Mouse (Mus musculus) stomach, embryonic 16.5 days (tissue): ENCODE data around the gene Jph2. TPM values are rescaled to one million over a fixed set of nuclear protein-coding genes. Genes with fewer than 3 reads are reported as not detected.

ENCODE experiments used
- ATAC-seq: fragments of 200-750 bp; cut with Nextera tagmentation; 2 replicates; pipeline ENCODE4 v1.8.0; 2017; ENCODE audit warnings: moderate number of reproducible peaks, moderate TSS enrichment; ENCODE audit not compliant: insufficient read depth, low FRiP score
- H3K27ac ChIP-seq: fragments of 300-500 bp; sonication (generic); 2 replicates; pipeline ENCODE4 v1.5.1; 2014; ENCODE audit warnings: low read length
- H3K27me3 ChIP-seq: fragments of 300-500 bp; sonication (generic); 2 replicates; pipeline ENCODE4 v1.6.1; 2014; ENCODE audit warnings: low read length, control low read depth, mixed read lengths; ENCODE audit not compliant: control insufficient read depth, insufficient read depth
- H3K36me3 ChIP-seq: fragments of 300-500 bp; sonication (generic); 2 replicates; pipeline ENCODE4 v1.6.1; 2014; ENCODE audit warnings: low read length; ENCODE audit not compliant: control insufficient read depth, insufficient read depth
- H3K4me1 ChIP-seq: fragments of 300-500 bp; sonication (generic); 2 replicates; pipeline ENCODE4 v1.6.1; 2014; ENCODE audit warnings: low read length, control low read depth, mixed read lengths; ENCODE audit not compliant: control insufficient read depth, insufficient read depth
- H3K4me2 ChIP-seq: fragments of 300-500 bp; sonication (generic); 2 replicates; pipeline ENCODE4 v1.6.1; 2014; ENCODE audit warnings: low read depth, low read length, mixed read lengths
- H3K4me3 ChIP-seq: fragments of 300-500 bp; sonication (generic); replicated peaks from 2 replicates; pipeline ENCODE4 v1.5.1; 2014; ENCODE audit warnings: mild to moderate bottlenecking, low read length
- H3K9ac ChIP-seq: fragments of 300-500 bp; sonication (generic); 2 replicates; pipeline ENCODE4 v1.6.1; 2014; ENCODE audit warnings: low read length
- H3K9me3 ChIP-seq: fragments of 300-500 bp; sonication (generic); replicated peaks from 2 replicates; pipeline ENCODE4 v1.6.1; 2016; ENCODE audit warnings: low read length, control low read depth; ENCODE audit not compliant: control insufficient read depth
- WGBS: fragments of 180-500 bp; shearing (Covaris S2); extraction: QIAGEN DNeasy Blood & Tissue Kit; methylation state at CpG from one replicate; pipeline ENCODE4 v1.1.7; 2014; 5-methylcytosine and 5-hydroxymethylcytosine counted together
- polyA plus RNA-seq: library from polyadenylated mRNA; unstranded; fragments of >200 nt; fragmentation: Nextera tagmentation; extraction: Ambion mirVana; gene quantifications from 2 replicates; pipeline ENCODE4 v1.2.1, GENCODE M21; 2015

Gene Jph2
- polyA plus RNA-seq, 1 experiment from 2014 or later = 11.2 TPM

GRCm38 (mm10) chr2:163379366-163379765 lies 18.4 kb downstream of the Jph2 start:
- H3K9ac ChIP-seq = no peak overlapping the region
- no peaks in the 10 kb centered on the region for H3K4me1 ChIP-seq
- no peak overlapping the region for H3K4me3 ChIP-seq
- no peak overlapping the region for H3K4me2 ChIP-seq
- H3K9me3 ChIP-seq = no peaks in the 10 kb centered on the region
- H3K27ac ChIP-seq = no peak overlapping the region
- no peak for ATAC-seq
- peaks cover 22% of the 10 kb centered on the region for H3K27me3 ChIP-seq
- no peaks in the 10 kb centered on the region; the same call in 1 of the 2 replicates for H3K36me3 ChIP-seq
- WGBS = 72% methylated on average over 5 of the region's 5 CpGs

- ATAC-seq = no peak
Observed at GRCm38 (mm10) chr2:163376082-163376481, 21.7 kb downstream of the Jph2 start.

DNA sequence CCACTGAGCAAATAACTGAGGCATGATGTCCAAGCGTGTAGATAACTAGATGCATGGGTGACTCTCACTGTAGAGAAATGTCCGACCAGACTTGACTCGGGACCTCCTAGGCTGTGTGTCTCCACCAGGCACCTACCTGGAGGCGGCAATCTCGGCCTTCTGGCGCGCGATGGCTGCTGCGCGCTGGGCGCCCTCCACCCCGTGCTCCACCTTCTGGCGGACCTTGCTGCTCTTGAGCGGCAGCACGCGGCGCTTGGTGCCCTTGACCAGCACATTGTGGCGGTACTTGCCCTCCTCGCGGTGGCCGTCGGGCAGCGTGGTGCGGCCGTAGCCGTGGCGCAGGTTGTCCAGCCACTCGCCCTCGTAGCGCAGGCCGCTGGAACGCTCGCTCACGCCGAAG lies 22.3 kb downstream of the Jph2 start:
- Histone ChIP-seq H3K9ac (no peak overlapping the region), H3K4me3 (no peak overlapping the region), H3K27me3 (peaks cover 23% of the 10 kb centered on the region), H3K4me2 (no peak overlapping the region), H3K9me3 (no peaks in the 10 kb centered on the region), H3K27ac (no peak overlapping the region), H3K36me3 (no peaks in the 10 kb centered on the region; the same call in 1 of the 2 replicates), H3K4me1 (peaks cover 6% of the 10 kb centered on the region; the same call in 1 of the 2 replicates)
- WGBS = 44% methylated on average over 35 of the region's 35 CpGs
- ATAC-seq = no peak

More at GRCm38 (mm10) chr2:163376082-163376481, 21.7 kb downstream of the Jph2 start:
- Histone ChIP-seq H3K27ac (no peak overlapping the region), H3K27me3 (peaks cover 23% of the 10 kb centered on the region), H3K36me3 (no peaks in the 10 kb centered on the region; the same call in 1 of the 2 replicates), H3K4me1 (0 out of 2 replicates have a peak, but pooled peaks cover 2% of the 10 kb centered on the region), H3K9ac (no peak overlapping the region), H3K4me2 (no peak overlapping the region), H3K4me3 (no peak overlapping the region), H3K9me3 (no peaks in the 10 kb centered on the region)
- WGBS = 39% methylated on average over 33 of the region's 33 CpGs

- H3K4me2 ChIP-seq = no peak overlapping the region
- H3K36me3 ChIP-seq = no peaks in the 10 kb centered on the region; the same call in 1 of the 2 replicates
- peaks cover 12% of the 10 kb centered on the region for H3K4me1 ChIP-seq
- H3K9me3 ChIP-seq = no peaks in the 10 kb centered on the region
- peaks cover 23% of the 10 kb centered on the region for H3K27me3 ChIP-seq
- H3K27ac ChIP-seq = no peak overlapping the region
- H3K9ac ChIP-seq = no peak overlapping the region
- no peak overlapping the region for H3K4me3 ChIP-seq
- 87% methylated on average over 1 of the region's 1 CpGs for WGBS
- no peak for ATAC-seq
Observed at GRCm38 (mm10) chr2:163372627-163373026, 25.2 kb downstream of the Jph2 start.

GRCm38 (mm10) chr2:163370175-163370574 lies 27.6 kb downstream of the Jph2 start:
- Histone ChIP-seq H3K27ac (peak overlapping the region; percentile 89), H3K27me3 (peaks cover 9% of the 10 kb centered on the region; the same call in 1 of the 2 replicates), H3K4me2 (no peak overlapping the region), H3K9me3 (no peaks in the 10 kb centered on the region), H3K4me3 (no peak overlapping the region), H3K36me3 (no peaks in the 10 kb centered on the region), H3K4me1 (peaks cover 17% of the 10 kb centered on the region), H3K9ac (peak overlapping the region; percentile 53)
- 25% methylated on average over 4 of the region's 4 CpGs for WGBS
- peak; percentile 86 for ATAC-seq

DNA sequence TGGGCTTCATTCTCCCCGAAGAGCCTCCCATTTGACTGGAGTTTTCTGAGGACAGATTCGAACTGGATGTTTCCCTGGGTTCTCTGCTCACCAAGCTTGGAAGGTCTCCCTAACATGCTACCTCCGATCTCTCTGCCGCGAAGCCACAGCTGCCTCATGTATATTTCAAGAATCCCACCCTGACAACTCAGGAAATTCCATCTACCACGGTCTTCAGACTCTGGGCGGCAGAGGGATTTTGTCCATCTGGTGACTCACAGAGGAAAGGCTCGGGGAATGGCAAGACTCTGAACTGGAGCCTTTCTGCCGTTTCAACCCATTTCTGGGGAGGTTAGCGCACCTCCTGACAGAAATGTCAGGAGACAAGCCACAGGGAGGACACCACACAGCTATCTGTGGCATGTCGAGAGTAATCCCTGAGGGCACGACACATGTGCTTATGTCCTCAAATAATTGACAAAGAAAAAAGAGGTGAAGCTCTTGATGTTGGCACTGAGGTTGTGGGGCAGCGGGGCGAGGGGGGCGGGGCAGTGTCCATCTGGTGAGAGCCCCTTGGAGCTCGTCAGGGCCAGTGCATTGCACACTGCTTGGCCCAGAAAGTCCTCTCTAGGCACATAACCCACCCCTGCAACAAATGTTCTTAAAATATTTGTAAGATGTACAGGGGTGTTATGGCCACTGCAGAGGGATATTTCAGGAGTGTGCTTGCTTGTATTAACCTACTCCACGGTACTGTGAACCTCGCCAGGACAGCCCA lies 32.8 kb downstream of the Jph2 start:
- no peaks in the 10 kb centered on the region for H3K36me3 ChIP-seq
- no peaks in the 10 kb centered on the region for H3K27me3 ChIP-seq
- WGBS = 42% methylated on average over 18 of the region's 18 CpGs
- ATAC-seq = peak; percentile 58
- H3K4me1 ChIP-seq = peaks cover 15% of the 10 kb centered on the region
- peak overlapping the region; percentile 47 for H3K9ac ChIP-seq
- H3K4me2 ChIP-seq = peak overlapping the region; percentile 10; the same call in 1 of the 2 replicates
- H3K27ac ChIP-seq = peak overlapping the region; percentile 85
- H3K9me3 ChIP-seq = no peaks in the 10 kb centered on the region
- H3K4me3 ChIP-seq = no peak overlapping the region

DNA sequence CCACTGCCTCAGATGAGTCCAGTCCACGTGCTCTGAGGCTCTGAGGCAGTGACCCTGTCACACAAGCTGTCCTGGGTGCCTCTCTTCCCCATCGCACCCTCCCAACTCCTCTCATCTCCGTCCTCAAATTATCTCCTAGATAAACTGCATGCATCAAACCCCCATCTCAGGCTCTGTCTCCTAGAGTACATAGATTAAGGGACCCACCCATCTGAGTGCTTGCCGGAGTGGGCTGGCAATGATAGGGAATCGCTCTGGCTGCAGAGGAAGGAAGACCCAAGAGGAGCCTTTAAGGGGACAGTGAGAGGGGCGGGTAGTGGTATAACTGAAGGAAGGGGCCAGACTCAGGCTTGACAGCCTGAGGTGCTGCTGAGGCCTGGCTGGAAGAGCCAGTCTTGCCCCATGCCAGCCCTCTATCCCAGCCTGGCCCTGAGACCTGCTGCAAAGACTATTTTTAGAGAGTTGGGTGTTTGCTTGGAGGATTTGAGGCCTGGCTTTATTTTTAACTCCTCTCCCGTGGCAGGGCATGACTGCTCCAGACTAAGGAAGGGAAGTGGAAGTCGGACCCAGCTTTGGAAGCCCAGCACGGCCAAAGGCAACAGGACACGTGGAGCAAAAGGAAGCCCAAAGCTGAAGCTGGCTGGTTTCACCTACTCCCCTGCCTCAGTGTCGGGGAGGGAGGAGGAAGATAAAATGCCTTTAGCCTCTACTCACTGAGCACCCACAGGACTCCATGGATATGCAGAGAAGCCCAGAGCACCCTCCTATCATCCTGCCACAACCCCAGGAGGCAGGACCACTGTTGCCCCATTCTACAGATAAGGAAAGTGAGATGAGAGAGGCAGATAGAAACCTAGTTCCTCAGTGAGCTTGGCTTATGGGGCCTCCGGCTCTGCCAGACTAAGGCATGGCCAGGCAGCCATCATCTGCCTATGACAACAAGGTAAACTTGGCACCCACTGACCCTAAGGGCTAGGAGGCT lies 34.6 kb downstream of the Jph2 start:
- H3K4me1 ChIP-seq = peaks cover 13% of the 10 kb centered on the region
- H3K36me3 ChIP-seq = no peaks in the 10 kb centered on the region
- WGBS = 60% methylated on average over 12 of the region's 12 CpGs
- H3K4me2 ChIP-seq = no peak overlapping the region
- no peaks in the 10 kb centered on the region for H3K27me3 ChIP-seq
- H3K27ac ChIP-seq = peak overlapping the region; percentile 85
- ATAC-seq = no peak; the same call in 1 of the 2 replicates
- peak overlapping the region; percentile 44; the same call in 1 of the 2 replicates for H3K9ac ChIP-seq
- no peaks in the 10 kb centered on the region for H3K9me3 ChIP-seq
- no peak overlapping the region for H3K4me3 ChIP-seq

DNA sequence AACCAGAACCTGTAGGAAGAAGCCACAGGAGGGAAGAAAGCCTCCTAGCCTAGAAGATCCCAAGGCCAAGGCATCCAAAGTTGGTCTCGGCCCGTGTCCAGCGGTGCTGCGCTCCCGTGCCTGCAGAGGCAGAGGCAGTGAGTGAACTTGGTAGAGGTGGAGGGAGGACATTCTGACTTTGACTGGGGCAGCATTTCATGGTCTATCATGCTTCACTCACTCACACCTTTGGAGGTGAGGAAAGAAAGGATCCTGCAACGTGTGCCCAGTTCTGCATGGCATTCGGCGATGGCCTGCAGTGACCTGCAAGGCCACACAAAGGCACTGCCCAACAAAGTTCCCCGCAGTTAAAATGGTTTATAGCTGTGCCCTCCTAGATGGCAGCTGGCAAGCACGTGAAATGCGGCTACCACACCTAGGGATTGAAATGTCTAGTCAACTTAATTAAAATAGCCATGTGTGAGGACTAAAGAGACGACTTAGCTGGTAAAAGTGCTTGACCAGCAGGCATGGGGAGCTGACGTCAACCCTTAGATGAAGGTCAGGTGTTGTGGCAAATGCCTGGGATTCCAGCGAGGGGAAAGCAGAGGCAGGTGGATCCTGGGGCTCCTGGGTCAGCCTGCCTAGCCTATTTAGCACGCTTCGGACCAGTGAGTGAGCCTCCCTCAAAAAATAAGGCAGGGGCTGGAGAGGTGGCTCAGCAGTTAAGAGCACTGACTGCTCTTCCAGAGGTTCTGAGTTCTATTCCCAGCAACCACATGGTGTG lies 36.8 kb downstream of the Jph2 start:
- no peak for ATAC-seq
- no peak overlapping the region for H3K4me2 ChIP-seq
- H3K27me3 ChIP-seq = no peaks in the 10 kb centered on the region
- no peaks in the 10 kb centered on the region for H3K9me3 ChIP-seq
- H3K9ac ChIP-seq = no peak overlapping the region
- 80% methylated on average over 16 of the region's 16 CpGs for WGBS
- peaks cover 13% of the 10 kb centered on the region for H3K4me1 ChIP-seq
- H3K4me3 ChIP-seq = no peak overlapping the region
- H3K27ac ChIP-seq = no peak overlapping the region
- H3K36me3 ChIP-seq = no peaks in the 10 kb centered on the region
